Mouse (Mus musculus) embryonic fibroblast, embryonic 13.5 days (primary cell): Measurements from ENCODE around the gene Dtl. TPM values are rescaled to one million over a fixed set of nuclear protein-coding genes. Genes with fewer than 3 reads are reported as not detected.

Experiments used
- H3K27ac ChIP-seq: 2 replicates; pipeline ENCODE4 v1.5.1; 2012; ENCODE audit warnings: low read length, control low read depth, inconsistent platforms; ENCODE audit not compliant: insufficient read depth
- H3K4me1 ChIP-seq: 2 replicates; pipeline ENCODE4 v1.6.1; 2011; ENCODE audit warnings: low read length; ENCODE audit not compliant: control insufficient read depth, insufficient read depth
- H3K4me3 ChIP-seq: 2 replicates; pipeline ENCODE4 v1.5.1; 2011; ENCODE audit warnings: mild to moderate bottlenecking, control low read depth, low read length; ENCODE audit not compliant: insufficient read depth
- CTCF ChIP-seq: IDR thresholded peaks from 2 replicates; pipeline ENCODE4 v1.5.1; 2011; ENCODE audit warnings: mild to moderate bottlenecking, control low read depth, low read length, moderate library complexity, borderline replicate concordance; ENCODE audit not compliant: insufficient read depth
- POLR2A ChIP-seq: IDR thresholded peaks from 2 replicates; pipeline ENCODE4 v1.6.1; 2011; ENCODE audit warnings: low read depth, mild to moderate bottlenecking, control low read depth, low read length, moderate library complexity
- polyA plus RNA-seq: library from polyadenylated mRNA; stranded (reverse); fragments of >200 nt; gene quantifications from 2 replicates; pipeline ENCODE4 v1.2.4, GENCODE M21; 2011; ENCODE audit warnings: low read depth; ENCODE audit not compliant: missing spikeins, insufficient read length

Gene Dtl
- polyA plus RNA-seq, 1 experiment: 25.1 TPM

- H3K4me3 ChIP-seq: no peak overlapping the region
- no peaks in the 10 kb centered on the region for H3K4me1 ChIP-seq
- TF ChIP-seq CTCF (peak; percentile 37; the same call in 1 of the 2 replicates), POLR2A (no peak)
- no peak overlapping the region for H3K27ac ChIP-seq
These were observed 9.1 kb upstream of the Dtl start for GRCm38 (mm10) chr1:191584483-191584882.

- Histone ChIP-seq H3K27ac (no peak overlapping the region), H3K4me3 (no peak overlapping the region), H3K4me1 (no peaks in the 10 kb centered on the region)
- TF ChIP-seq POLR2A: no peak
- TF ChIP-seq CTCF: no peak
These were observed 8.5 kb upstream of the Dtl start for GRCm38 (mm10) chr1:191583836-191584235.

DNA sequence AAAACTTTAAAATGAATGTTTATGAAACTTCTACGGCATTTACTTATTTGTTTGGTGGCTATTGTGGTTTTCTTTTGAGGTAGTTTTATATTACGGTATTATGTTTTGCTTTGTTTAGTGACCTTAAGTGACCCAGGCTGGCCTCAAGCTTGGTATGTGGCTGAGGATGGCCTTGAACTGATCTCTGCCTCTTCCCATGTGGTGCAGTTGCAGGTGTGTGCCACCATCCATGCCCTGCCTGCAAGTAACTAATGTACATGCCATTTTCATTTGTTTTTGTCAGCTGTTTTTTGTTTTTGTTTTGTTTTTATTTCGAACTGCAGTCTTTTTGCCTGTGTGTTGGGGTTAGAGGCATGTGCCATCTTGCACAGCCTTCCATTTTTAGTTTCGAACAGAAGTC is 6.3 kb upstream of the Dtl start:
- no peak overlapping the region for H3K27ac ChIP-seq
- peaks cover 8% of the 10 kb centered on the region for H3K4me1 ChIP-seq
- H3K4me3 ChIP-seq: no peak overlapping the region
- no peak for TF ChIP-seq POLR2A
- no peak for TF ChIP-seq CTCF

- Histone ChIP-seq H3K4me3 (no peak overlapping the region), H3K4me1 (peaks cover 8% of the 10 kb centered on the region), H3K27ac (no peak overlapping the region)
- TF ChIP-seq CTCF: no peak
- no peak for TF ChIP-seq POLR2A
These were observed 4.2 kb upstream of the Dtl start for GRCm38 (mm10) chr1:191579524-191579923.

DNA sequence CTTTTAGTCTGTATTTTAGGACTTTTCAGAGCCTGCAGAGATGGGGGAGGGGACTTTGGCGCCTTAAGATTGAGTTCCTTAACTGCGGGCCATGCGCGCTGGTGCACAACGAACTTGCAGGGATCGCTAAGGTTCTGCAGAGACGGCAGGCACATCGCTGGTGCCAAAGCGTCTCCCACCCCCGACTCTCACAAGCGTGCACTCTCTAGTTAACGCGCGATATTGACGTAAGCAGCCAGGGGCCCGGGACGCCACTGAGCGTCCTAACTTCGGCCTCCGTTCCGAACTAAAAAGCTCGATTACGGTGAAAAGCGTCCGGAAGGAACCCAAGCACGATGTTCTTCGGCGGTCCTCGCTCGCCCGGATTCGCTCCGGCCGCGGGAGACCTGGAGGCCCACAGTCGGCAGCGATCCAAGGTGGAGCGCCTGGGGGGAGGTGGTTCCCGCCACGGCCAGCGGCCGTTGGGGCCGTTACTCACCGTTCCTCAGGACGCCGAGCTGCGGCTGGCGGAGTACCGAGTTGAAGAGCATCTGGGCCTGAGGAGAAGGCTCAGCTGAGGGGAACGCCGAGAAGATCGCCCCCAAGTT is 380 bp downstream of the Dtl start:
- Histone ChIP-seq H3K4me1 (peaks cover 8% of the 10 kb centered on the region), H3K4me3 (peak overlapping the region; percentile 64), H3K27ac (peak overlapping the region; percentile 76)
- TF ChIP-seq CTCF (no peak), POLR2A (peak; percentile 83)

GRCm38 (mm10) chr1:191573906-191574639 is 1.3 kb downstream of the Dtl start:
- peak overlapping the region; percentile 64 for H3K4me3 ChIP-seq
- no peak for TF ChIP-seq CTCF
- TF ChIP-seq POLR2A: 0 out of 2 replicates have a peak, but pooled peaks have one; percentile 30
- peak overlapping the region; percentile 76 for H3K27ac ChIP-seq
- H3K4me1 ChIP-seq: peaks cover 8% of the 10 kb centered on the region

DNA sequence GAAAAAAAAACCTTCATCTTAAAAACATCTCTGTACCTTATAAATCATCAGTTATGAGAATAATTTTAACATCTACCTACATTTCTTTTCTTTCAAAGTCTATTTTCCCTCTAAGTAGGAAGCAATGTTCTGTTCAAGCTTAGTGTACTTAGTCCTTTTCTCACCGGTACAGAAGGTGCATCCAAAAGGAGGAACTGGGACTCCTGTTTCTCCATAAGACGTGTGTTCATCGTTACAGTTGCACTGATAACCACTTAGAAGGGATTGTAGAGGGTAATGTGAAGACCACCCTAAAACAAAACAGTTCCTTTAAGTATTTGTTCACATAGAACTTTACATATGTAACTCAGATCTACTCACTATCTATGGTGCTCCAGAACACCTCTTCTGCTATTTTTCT is 4.9 kb downstream of the Dtl start:
- Histone ChIP-seq H3K4me1 (no peaks in the 10 kb centered on the region), H3K27ac (no peak overlapping the region), H3K4me3 (no peak overlapping the region)
- TF ChIP-seq POLR2A: no peak
- no peak for TF ChIP-seq CTCF

- no peak overlapping the region for H3K27ac ChIP-seq
- H3K4me1 ChIP-seq: no peaks in the 10 kb centered on the region
- H3K4me3 ChIP-seq: no peak overlapping the region
- TF ChIP-seq CTCF (no peak), POLR2A (no peak)
These were observed 5.7 kb downstream of the Dtl start for GRCm38 (mm10) chr1:191569625-191570024.

GRCm38 (mm10) chr1:191567859-191568258 is 7.5 kb downstream of the Dtl start:
- no peak for TF ChIP-seq CTCF
- no peak for TF ChIP-seq POLR2A
- Histone ChIP-seq H3K27ac (no peak overlapping the region), H3K4me1 (no peaks in the 10 kb centered on the region), H3K4me3 (no peak overlapping the region)

- TF ChIP-seq CTCF: no peak
- TF ChIP-seq POLR2A: no peak
- peaks cover 5% of the 10 kb centered on the region for H3K4me1 ChIP-seq
- H3K4me3 ChIP-seq: no peak overlapping the region
- no peak overlapping the region for H3K27ac ChIP-seq
These were observed 12.4 kb downstream of the Dtl start for GRCm38 (mm10) chr1:191562823-191563365.
